Mouse (Mus musculus): Measurements from ENCODE around the gene Edem1. TPM values are rescaled to one million over a fixed set of nuclear protein-coding genes. Genes with fewer than 3 reads are reported as not detected.

The Edem1 gene
- polyA plus RNA-seq, 1 experiment from 2014 or later = 22.1 TPM

GRCm38 (mm10) chr6:108796706-108797105 is 31.7 kb upstream of the Edem1 start:
- Histone ChIP-seq H3K4me2 (ENCODE audit: low read depth, low read length) (no peak overlapping the region), H3K9ac (ENCODE audit: low read length) (no peak overlapping the region), H3K27ac (ENCODE audit: low read length) (no peak overlapping the region), H3K9me3 (ENCODE audit: control insufficient read depth, low read length) (no peaks in the 10 kb centered on the region), H3K4me3 (ENCODE audit: low read length) (no peak overlapping the region), H3K36me3 (ENCODE audit: control insufficient read depth, insufficient read depth, low read length) (no peaks in the 10 kb centered on the region), H3K4me1 (replicated peaks; ENCODE audit: control insufficient read depth, insufficient read depth, low read length) (no peaks in the 10 kb centered on the region), H3K27me3 (ENCODE audit: control insufficient read depth, insufficient read depth, low read depth, low read length) (no peaks in the 10 kb centered on the region)
- no peak for ATAC-seq (ENCODE audit: low read depth)
- WGBS = 42% methylated on average over 2 of the region's 2 CpGs

DNA sequence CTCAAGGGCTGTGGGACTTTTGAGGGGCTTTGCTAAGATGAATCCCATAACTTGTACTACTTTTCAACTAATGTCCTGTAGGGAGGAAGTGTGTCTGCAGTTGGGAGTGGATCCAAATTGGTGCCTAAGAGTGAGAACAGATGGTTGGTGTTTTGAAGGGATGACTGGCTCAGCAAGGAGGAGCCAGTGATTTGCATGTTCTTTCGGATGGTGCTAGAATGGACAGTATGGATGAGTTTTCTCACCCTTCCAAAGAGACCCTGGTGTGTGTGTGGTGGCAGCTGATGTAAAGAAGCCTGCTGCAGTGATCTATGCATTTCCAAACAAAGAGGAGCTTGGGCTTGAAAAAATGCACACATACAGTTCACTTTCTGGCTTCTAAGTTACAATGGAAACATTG is 23.2 kb upstream of the Edem1 start:
- Histone ChIP-seq H3K4me1 (replicated peaks; ENCODE audit: control insufficient read depth, insufficient read depth, low read length) (peaks cover 4% of the 10 kb centered on the region; the same call in 1 of the 2 replicates), H3K4me2 (ENCODE audit: low read depth, low read length) (no peak overlapping the region), H3K9ac (ENCODE audit: low read length) (no peak overlapping the region), H3K27me3 (ENCODE audit: control insufficient read depth, insufficient read depth, low read depth, low read length) (no peaks in the 10 kb centered on the region), H3K27ac (ENCODE audit: low read length) (no peak overlapping the region), H3K36me3 (ENCODE audit: control insufficient read depth, insufficient read depth, low read length) (no peaks in the 10 kb centered on the region), H3K9me3 (ENCODE audit: control insufficient read depth, low read length) (no peaks in the 10 kb centered on the region), H3K4me3 (ENCODE audit: low read length) (no peak overlapping the region)
- WGBS = 53% methylated on average over 1 of the region's 1 CpGs
- no peak for ATAC-seq (ENCODE audit: low read depth)

DNA sequence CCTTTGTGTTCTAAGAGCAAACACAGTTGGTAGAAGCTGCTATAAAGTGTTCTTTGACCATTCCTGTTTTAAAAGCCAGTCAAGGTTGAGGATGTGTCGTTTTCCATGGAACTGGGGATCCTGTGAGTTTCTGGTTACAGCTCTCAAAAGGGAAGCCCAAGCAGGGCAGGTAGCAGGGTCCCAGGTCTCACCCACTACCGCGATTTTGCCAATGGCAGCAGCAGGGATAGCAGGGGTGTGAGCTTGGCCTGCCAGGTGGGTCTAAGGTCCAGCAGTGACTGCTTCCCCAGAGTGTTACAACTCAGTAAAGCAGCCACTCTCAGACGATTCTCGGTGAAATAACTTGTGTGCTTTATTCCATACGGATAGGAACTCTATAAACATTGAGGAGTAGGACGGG is 22.6 kb upstream of the Edem1 start:
- no peak overlapping the region for H3K9ac ChIP-seq (ENCODE audit: low read length)
- H3K4me3 ChIP-seq (ENCODE audit: low read length) = no peak overlapping the region
- no peaks in the 10 kb centered on the region for H3K27me3 ChIP-seq (ENCODE audit: control insufficient read depth, insufficient read depth, low read depth, low read length)
- no peak overlapping the region for H3K27ac ChIP-seq (ENCODE audit: low read length)
- no peaks in the 10 kb centered on the region for H3K36me3 ChIP-seq (ENCODE audit: control insufficient read depth, insufficient read depth, low read length)
- WGBS = 76% methylated on average over 7 of the region's 7 CpGs
- no peaks in the 10 kb centered on the region for H3K9me3 ChIP-seq (ENCODE audit: control insufficient read depth, low read length)
- peaks cover 4% of the 10 kb centered on the region; the same call in 1 of the 2 replicates for H3K4me1 ChIP-seq (replicated peaks; ENCODE audit: control insufficient read depth, insufficient read depth, low read length)
- no peak overlapping the region for H3K4me2 ChIP-seq (ENCODE audit: low read depth, low read length)
- ATAC-seq (ENCODE audit: low read depth) = no peak

- Histone ChIP-seq H3K36me3 (ENCODE audit: control insufficient read depth, insufficient read depth, low read length) (no peaks in the 10 kb centered on the region), H3K4me3 (ENCODE audit: low read length) (no peak overlapping the region), H3K9me3 (ENCODE audit: control insufficient read depth, low read length) (no peaks in the 10 kb centered on the region), H3K4me1 (replicated peaks; ENCODE audit: control insufficient read depth, insufficient read depth, low read length) (peaks cover 4% of the 10 kb centered on the region; the same call in 1 of the 2 replicates), H3K27ac (ENCODE audit: low read length) (no peak overlapping the region), H3K4me2 (ENCODE audit: low read depth, low read length) (no peak overlapping the region), H3K9ac (ENCODE audit: low read length) (no peak overlapping the region), H3K27me3 (ENCODE audit: control insufficient read depth, insufficient read depth, low read depth, low read length) (no peaks in the 10 kb centered on the region)
- ATAC-seq (ENCODE audit: low read depth) = no peak
- WGBS = 70% methylated on average over 3 of the region's 3 CpGs
Measured at GRCm38 (mm10) chr6:108807446-108807845, 21.0 kb upstream of the Edem1 start.

- no peaks in the 10 kb centered on the region for H3K36me3 ChIP-seq (ENCODE audit: control insufficient read depth, insufficient read depth, low read length)
- H3K27me3 ChIP-seq (ENCODE audit: control insufficient read depth, insufficient read depth, low read depth, low read length) = no peaks in the 10 kb centered on the region
- no peak overlapping the region for H3K9ac ChIP-seq (ENCODE audit: low read length)
- WGBS = 63% methylated on average over 1 of the region's 1 CpGs
- no peak overlapping the region for H3K4me3 ChIP-seq (ENCODE audit: low read length)
- ATAC-seq (ENCODE audit: low read depth) = no peak
- no peaks in the 10 kb centered on the region for H3K9me3 ChIP-seq (ENCODE audit: control insufficient read depth, low read length)
- H3K4me1 ChIP-seq (replicated peaks; ENCODE audit: control insufficient read depth, insufficient read depth, low read length) = peaks cover 4% of the 10 kb centered on the region; the same call in 1 of the 2 replicates
- no peak overlapping the region for H3K4me2 ChIP-seq (ENCODE audit: low read depth, low read length)
- H3K27ac ChIP-seq (ENCODE audit: low read length) = no peak overlapping the region
Measured at GRCm38 (mm10) chr6:108808786-108809185, 19.7 kb upstream of the Edem1 start.

GRCm38 (mm10) chr6:108810237-108810636 is 18.2 kb upstream of the Edem1 start:
- Histone ChIP-seq H3K9ac (ENCODE audit: low read length) (no peak overlapping the region), H3K4me2 (ENCODE audit: low read depth, low read length) (no peak overlapping the region), H3K4me1 (replicated peaks; ENCODE audit: control insufficient read depth, insufficient read depth, low read length) (no peaks in the 10 kb centered on the region; the same call in 1 of the 2 replicates), H3K9me3 (ENCODE audit: control insufficient read depth, low read length) (no peaks in the 10 kb centered on the region), H3K4me3 (ENCODE audit: low read length) (no peak overlapping the region), H3K27me3 (ENCODE audit: control insufficient read depth, insufficient read depth, low read depth, low read length) (no peaks in the 10 kb centered on the region), H3K36me3 (ENCODE audit: control insufficient read depth, insufficient read depth, low read length) (peaks cover 4% of the 10 kb centered on the region), H3K27ac (ENCODE audit: low read length) (no peak overlapping the region)
- WGBS = 70% methylated on average over 10 of the region's 10 CpGs
- ATAC-seq (ENCODE audit: low read depth) = no peak

- H3K36me3 ChIP-seq (ENCODE audit: control insufficient read depth, insufficient read depth, low read length) = peaks cover 7% of the 10 kb centered on the region
- no peaks in the 10 kb centered on the region for H3K27me3 ChIP-seq (ENCODE audit: control insufficient read depth, insufficient read depth, low read depth, low read length)
- H3K9ac ChIP-seq (ENCODE audit: low read length) = no peak overlapping the region
- no peak overlapping the region for H3K4me2 ChIP-seq (ENCODE audit: low read depth, low read length)
- 86% methylated on average over 2 of the region's 2 CpGs for WGBS
- no peak overlapping the region for H3K4me3 ChIP-seq (ENCODE audit: low read length)
- no peak for ATAC-seq (ENCODE audit: low read depth)
- H3K27ac ChIP-seq (ENCODE audit: low read length) = no peak overlapping the region
- H3K4me1 ChIP-seq (replicated peaks; ENCODE audit: control insufficient read depth, insufficient read depth, low read length) = no peaks in the 10 kb centered on the region
- no peaks in the 10 kb centered on the region for H3K9me3 ChIP-seq (ENCODE audit: control insufficient read depth, low read length)
Measured at GRCm38 (mm10) chr6:108812134-108812533, 16.3 kb upstream of the Edem1 start.

DNA sequence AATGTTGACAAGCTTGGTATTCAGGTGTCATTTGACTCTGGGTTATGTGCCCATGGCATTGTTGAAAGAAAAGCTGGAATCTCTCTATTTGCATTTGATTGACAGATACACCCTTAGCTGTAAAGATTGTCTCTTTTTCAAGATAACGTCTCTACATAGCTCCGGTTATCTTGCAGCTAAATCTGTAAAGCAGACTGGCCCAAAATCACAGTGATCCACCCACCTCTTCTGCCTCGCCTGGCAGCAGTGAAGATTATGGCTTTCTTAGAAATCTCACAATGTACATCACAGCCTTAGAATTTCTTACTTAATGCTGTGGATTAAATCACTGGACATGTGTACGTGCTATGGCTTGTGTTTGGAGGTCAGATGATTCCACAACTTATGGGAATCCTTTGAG is 10.9 kb upstream of the Edem1 start:
- Histone ChIP-seq H3K9me3 (ENCODE audit: control insufficient read depth, low read length) (no peaks in the 10 kb centered on the region), H3K4me1 (replicated peaks; ENCODE audit: control insufficient read depth, insufficient read depth, low read length) (no peaks in the 10 kb centered on the region), H3K27me3 (ENCODE audit: control insufficient read depth, insufficient read depth, low read depth, low read length) (no peaks in the 10 kb centered on the region), H3K4me3 (ENCODE audit: low read length) (no peak overlapping the region), H3K27ac (ENCODE audit: low read length) (no peak overlapping the region), H3K4me2 (ENCODE audit: low read depth, low read length) (no peak overlapping the region), H3K36me3 (ENCODE audit: control insufficient read depth, insufficient read depth, low read length) (peaks cover 22% of the 10 kb centered on the region), H3K9ac (ENCODE audit: low read length) (no peak overlapping the region)
- 74% methylated on average over 4 of the region's 4 CpGs for WGBS
- ATAC-seq (ENCODE audit: low read depth) = no peak

DNA sequence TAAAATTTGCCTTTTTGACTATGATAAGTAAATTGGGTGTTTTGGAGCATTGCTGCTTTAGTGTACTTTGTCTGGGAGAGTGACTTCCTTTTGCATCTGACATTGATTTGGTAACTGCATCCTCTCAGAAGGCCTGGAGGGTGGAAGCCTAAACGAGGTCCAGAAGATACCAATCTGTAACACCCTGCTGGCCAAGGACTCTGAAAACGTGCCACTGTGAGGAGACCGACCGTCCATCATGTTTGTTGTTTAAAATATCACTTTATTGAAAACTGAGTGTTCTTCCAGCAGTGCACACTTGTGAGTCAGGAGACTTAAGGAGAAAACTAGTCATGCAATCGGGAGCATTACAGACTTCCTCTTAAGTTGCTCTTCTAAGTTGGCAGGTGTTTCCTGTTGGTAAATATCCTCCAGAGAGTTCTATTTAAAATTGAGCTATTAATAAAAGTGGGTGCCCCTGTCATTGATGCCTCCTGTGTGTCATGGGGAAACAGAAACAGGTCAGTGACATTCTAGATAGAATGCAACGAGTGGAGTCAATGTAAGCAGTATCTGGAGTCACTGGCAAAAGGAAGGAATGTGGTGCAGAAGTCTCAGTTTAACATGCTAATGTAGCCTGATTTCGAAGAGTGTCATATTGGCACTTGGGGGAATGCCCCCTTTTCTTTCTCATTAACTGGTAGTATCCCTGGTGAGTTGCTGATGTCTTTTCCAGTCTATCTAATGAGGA is 3.5 kb upstream of the Edem1 start:
- Histone ChIP-seq H3K4me2 (ENCODE audit: low read depth, low read length) (no peak overlapping the region), H3K4me1 (replicated peaks; ENCODE audit: control insufficient read depth, insufficient read depth, low read length) (peaks cover 14% of the 10 kb centered on the region), H3K4me3 (ENCODE audit: low read length) (no peak overlapping the region), H3K36me3 (ENCODE audit: control insufficient read depth, insufficient read depth, low read length) (peaks cover 13% of the 10 kb centered on the region), H3K27ac (ENCODE audit: low read length) (no peak overlapping the region), H3K27me3 (ENCODE audit: control insufficient read depth, insufficient read depth, low read depth, low read length) (no peaks in the 10 kb centered on the region), H3K9me3 (ENCODE audit: control insufficient read depth, low read length) (no peaks in the 10 kb centered on the region), H3K9ac (ENCODE audit: low read length) (no peak overlapping the region)
- 48% methylated on average over 7 of the region's 7 CpGs for WGBS
- no peak for ATAC-seq (ENCODE audit: low read depth)
